Mouse (Mus musculus): ENCODE measurements at regions not wholly inside any gene's neighbourhood (a gene's known extent, or its start where the extent isn't known, plus 50 kb on each side); places are given as distances from the start of the nearest gene placed in this dataset.
A peak's percentile ranks its signal among the peaks of the same experiment; 100 is the strongest.

- no peaks in the 10 kb centered on the region for H3K4me1 ChIP-seq (ENCODE audit: control insufficient read depth, insufficient read depth, low read length)
- H3K4me2 ChIP-seq (replicated peaks; ENCODE audit: low read depth, low read length), result no peak overlapping the region
- WGBS, result 38% methylated on average over 4 of the region's 4 CpGs
- no peak overlapping the region for H3K4me3 ChIP-seq (ENCODE audit: low read depth, low read length)
- H3K9ac ChIP-seq (replicated peaks; ENCODE audit: low read depth, low read length), result no peak overlapping the region
- H3K27me3 ChIP-seq (ENCODE audit: control insufficient read depth, insufficient read depth, low read length), result no peaks in the 10 kb centered on the region
- no peak for ATAC-seq (ENCODE audit: insufficient number of reproducible peaks, insufficient read depth, low FRiP score, low read depth)
- no peaks in the 10 kb centered on the region for H3K36me3 ChIP-seq (ENCODE audit: control insufficient read depth, insufficient read depth, low read length)
- no peaks in the 10 kb centered on the region for H3K9me3 ChIP-seq (ENCODE audit: control insufficient read depth, low read depth, low read length)
- no peak overlapping the region for H3K27ac ChIP-seq (ENCODE audit: low read length)
These were observed 347.4 kb upstream of the Ddhd1 start for GRCm38 (mm10) chr14:46005307-46005706.

- 98% methylated on average over 2 of the region's 2 CpGs for WGBS
These were observed 355.3 kb upstream of the Ddhd1 start for GRCm38 (mm10) chr14:46013232-46013631.

DNA sequence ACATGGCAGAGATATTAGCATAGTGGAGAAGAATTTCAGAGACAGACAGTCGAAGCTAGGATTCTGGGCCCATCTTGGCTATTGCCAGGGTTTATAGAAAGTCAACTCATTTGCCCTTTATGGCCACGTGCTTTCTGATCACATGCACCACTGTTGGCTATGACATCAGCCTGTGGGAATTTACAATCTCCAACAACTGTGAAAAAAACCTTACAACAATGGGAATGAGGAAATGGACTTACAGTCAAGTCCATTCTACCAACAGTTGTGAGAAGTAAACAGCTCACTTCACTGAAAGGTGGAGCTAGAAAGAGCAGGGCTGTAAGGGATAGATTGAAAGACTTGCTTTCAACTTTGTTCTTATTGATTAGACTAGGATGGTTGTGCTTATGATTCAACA, 356.1 kb upstream of the Ddhd1 start:
- no peaks in the 10 kb centered on the region for H3K9me3 ChIP-seq (ENCODE audit: control insufficient read depth, low read depth, low read length)
- 73% methylated on average over 2 of the region's 2 CpGs for WGBS
- no peak for ATAC-seq (ENCODE audit: insufficient number of reproducible peaks, insufficient read depth, low FRiP score, low read depth)

More at GRCm38 (mm10) chr14:46013232-46013631, 355.3 kb upstream of the Ddhd1 start:
- no peak for ATAC-seq (ENCODE audit: insufficient number of reproducible peaks, insufficient read depth, low FRiP score, low read depth)
- no peak overlapping the region for H3K4me2 ChIP-seq (replicated peaks; ENCODE audit: low read depth, low read length)
- no peaks in the 10 kb centered on the region for H3K27me3 ChIP-seq (ENCODE audit: control insufficient read depth, insufficient read depth, low read length)
- no peak overlapping the region for H3K9ac ChIP-seq (replicated peaks; ENCODE audit: low read depth, low read length)
- peaks cover 9% of the 10 kb centered on the region; the same call in 1 of the 2 replicates for H3K4me1 ChIP-seq (ENCODE audit: control insufficient read depth, insufficient read depth, low read length)
- no peak overlapping the region for H3K4me3 ChIP-seq (ENCODE audit: low read depth, low read length)
- no peaks in the 10 kb centered on the region for H3K9me3 ChIP-seq (ENCODE audit: control insufficient read depth, low read depth, low read length)
- no peak overlapping the region for H3K27ac ChIP-seq (ENCODE audit: low read length)
- H3K36me3 ChIP-seq (ENCODE audit: control insufficient read depth, insufficient read depth, low read length), result no peaks in the 10 kb centered on the region

GRCm38 (mm10) chr14:46015682-46016400, 357.9 kb upstream of the Ddhd1 start:
- ATAC-seq (ENCODE audit: insufficient number of reproducible peaks, insufficient read depth, low FRiP score, low read depth), result no peak
- WGBS, result 72% methylated on average over 6 of the region's 6 CpGs

More for the DNA sequence above, 356.1 kb upstream of the Ddhd1 start:
- no peaks in the 10 kb centered on the region for H3K36me3 ChIP-seq (ENCODE audit: control insufficient read depth, insufficient read depth, low read length)
- no peaks in the 10 kb centered on the region for H3K27me3 ChIP-seq (ENCODE audit: control insufficient read depth, insufficient read depth, low read length)
- H3K9ac ChIP-seq (replicated peaks; ENCODE audit: low read depth, low read length), result no peak overlapping the region
- H3K4me1 ChIP-seq (ENCODE audit: control insufficient read depth, insufficient read depth, low read length), result peaks cover 13% of the 10 kb centered on the region; the same call in 1 of the 2 replicates
- no peak overlapping the region for H3K4me2 ChIP-seq (replicated peaks; ENCODE audit: low read depth, low read length)
- no peak overlapping the region for H3K27ac ChIP-seq (ENCODE audit: low read length)
- H3K4me3 ChIP-seq (ENCODE audit: low read depth, low read length), result no peak overlapping the region

DNA sequence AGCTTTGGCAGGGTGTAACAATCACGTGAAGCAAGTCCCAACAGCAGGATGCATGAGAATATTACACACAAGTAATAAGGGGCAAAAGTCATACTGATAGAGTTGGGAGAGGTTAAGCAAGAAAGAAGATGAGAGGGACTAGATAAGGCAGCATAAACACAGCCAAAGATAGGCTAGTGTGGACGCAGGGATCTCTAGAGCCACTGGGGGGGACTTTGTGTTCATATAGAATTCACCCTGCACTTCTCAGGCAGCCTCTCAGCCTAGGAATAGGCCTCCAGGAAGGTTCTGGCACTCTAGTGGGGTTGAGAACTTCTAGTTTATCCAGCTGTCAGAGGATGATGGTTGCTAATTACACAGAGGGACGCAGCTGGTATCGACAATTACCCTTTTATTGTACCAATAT, 358.8 kb upstream of the Ddhd1 start:
- no peak overlapping the region for H3K4me2 ChIP-seq (replicated peaks; ENCODE audit: low read depth, low read length)
- peaks cover 18% of the 10 kb centered on the region; the same call in 1 of the 2 replicates for H3K4me1 ChIP-seq (ENCODE audit: control insufficient read depth, insufficient read depth, low read length)
- no peak overlapping the region for H3K9ac ChIP-seq (replicated peaks; ENCODE audit: low read depth, low read length)
- H3K27ac ChIP-seq (ENCODE audit: low read length), result peak overlapping the region; percentile 82
- 35% methylated on average over 4 of the region's 4 CpGs for WGBS
- no peaks in the 10 kb centered on the region for H3K36me3 ChIP-seq (ENCODE audit: control insufficient read depth, insufficient read depth, low read length)
- no peaks in the 10 kb centered on the region for H3K9me3 ChIP-seq (ENCODE audit: control insufficient read depth, low read depth, low read length)
- no peaks in the 10 kb centered on the region for H3K27me3 ChIP-seq (ENCODE audit: control insufficient read depth, insufficient read depth, low read length)
- no peak for ATAC-seq (ENCODE audit: insufficient number of reproducible peaks, insufficient read depth, low FRiP score, low read depth)
- H3K4me3 ChIP-seq (ENCODE audit: low read depth, low read length), result no peak overlapping the region

More at GRCm38 (mm10) chr14:46015682-46016400, 357.9 kb upstream of the Ddhd1 start:
- Histone ChIP-seq H3K9me3 (ENCODE audit: control insufficient read depth, low read depth, low read length) (no peaks in the 10 kb centered on the region), H3K4me2 (replicated peaks; ENCODE audit: low read depth, low read length) (no peak overlapping the region), H3K27me3 (ENCODE audit: control insufficient read depth, insufficient read depth, low read length) (no peaks in the 10 kb centered on the region), H3K4me1 (ENCODE audit: control insufficient read depth, insufficient read depth, low read length) (peaks cover 18% of the 10 kb centered on the region; the same call in 1 of the 2 replicates), H3K9ac (replicated peaks; ENCODE audit: low read depth, low read length) (no peak overlapping the region), H3K27ac (ENCODE audit: low read length) (peak overlapping the region; percentile 82; the same call in 1 of the 2 replicates), H3K36me3 (ENCODE audit: control insufficient read depth, insufficient read depth, low read length) (no peaks in the 10 kb centered on the region), H3K4me3 (ENCODE audit: low read depth, low read length) (no peak overlapping the region)

- Histone ChIP-seq H3K4me2 (replicated peaks; ENCODE audit: low read depth, low read length) (no peak overlapping the region), H3K9ac (replicated peaks; ENCODE audit: low read depth, low read length) (no peak overlapping the region), H3K4me1 (ENCODE audit: control insufficient read depth, insufficient read depth, low read length) (peaks cover 18% of the 10 kb centered on the region; the same call in 1 of the 2 replicates), H3K27me3 (ENCODE audit: control insufficient read depth, insufficient read depth, low read length) (no peaks in the 10 kb centered on the region), H3K9me3 (ENCODE audit: control insufficient read depth, low read depth, low read length) (no peaks in the 10 kb centered on the region), H3K27ac (ENCODE audit: low read length) (peak overlapping the region; percentile 82; the same call in 1 of the 2 replicates), H3K36me3 (ENCODE audit: control insufficient read depth, insufficient read depth, low read length) (no peaks in the 10 kb centered on the region), H3K4me3 (ENCODE audit: low read depth, low read length) (no peak overlapping the region)
- WGBS, result 13% methylated on average over 3 of the region's 3 CpGs
- ATAC-seq (ENCODE audit: insufficient number of reproducible peaks, insufficient read depth, low FRiP score, low read depth), result no peak
These were observed 359.3 kb upstream of the Ddhd1 start for GRCm38 (mm10) chr14:46017286-46017685.

GRCm38 (mm10) chr14:46017976-46018375, 360.0 kb upstream of the Ddhd1 start:
- no peaks in the 10 kb centered on the region for H3K9me3 ChIP-seq (ENCODE audit: control insufficient read depth, low read depth, low read length)
- peaks cover 18% of the 10 kb centered on the region; the same call in 1 of the 2 replicates for H3K4me1 ChIP-seq (ENCODE audit: control insufficient read depth, insufficient read depth, low read length)
- no peaks in the 10 kb centered on the region for H3K27me3 ChIP-seq (ENCODE audit: control insufficient read depth, insufficient read depth, low read length)
- H3K9ac ChIP-seq (replicated peaks; ENCODE audit: low read depth, low read length), result no peak overlapping the region
- ATAC-seq (ENCODE audit: insufficient number of reproducible peaks, insufficient read depth, low FRiP score, low read depth), result no peak
- WGBS, result 73% methylated on average over 6 of the region's 6 CpGs
- no peak overlapping the region for H3K4me3 ChIP-seq (ENCODE audit: low read depth, low read length)
- peak overlapping the region; percentile 56 for H3K27ac ChIP-seq (ENCODE audit: low read length)
- H3K36me3 ChIP-seq (ENCODE audit: control insufficient read depth, insufficient read depth, low read length), result no peaks in the 10 kb centered on the region
- H3K4me2 ChIP-seq (replicated peaks; ENCODE audit: low read depth, low read length), result no peak overlapping the region

- no peak overlapping the region for H3K9ac ChIP-seq (replicated peaks; ENCODE audit: low read depth, low read length)
- H3K9me3 ChIP-seq (ENCODE audit: control insufficient read depth, low read depth, low read length), result no peaks in the 10 kb centered on the region
- peak overlapping the region; percentile 80; the same call in 1 of the 2 replicates for H3K27ac ChIP-seq (ENCODE audit: low read length)
- peaks cover 18% of the 10 kb centered on the region; the same call in 1 of the 2 replicates for H3K4me1 ChIP-seq (ENCODE audit: control insufficient read depth, insufficient read depth, low read length)
- H3K27me3 ChIP-seq (ENCODE audit: control insufficient read depth, insufficient read depth, low read length), result no peaks in the 10 kb centered on the region
- H3K36me3 ChIP-seq (ENCODE audit: control insufficient read depth, insufficient read depth, low read length), result no peaks in the 10 kb centered on the region
- H3K4me3 ChIP-seq (ENCODE audit: low read depth, low read length), result no peak overlapping the region
- ATAC-seq (ENCODE audit: insufficient number of reproducible peaks, insufficient read depth, low FRiP score, low read depth), result peak; percentile 60; the same call in 1 of the 2 replicates
- no peak overlapping the region; the same call in 1 of the 2 replicates for H3K4me2 ChIP-seq (replicated peaks; ENCODE audit: low read depth, low read length)
- WGBS, result 31% methylated on average over 14 of the region's 14 CpGs
These were observed 359.8 kb upstream of the Gm15217 start for GRCm38 (mm10) chr14:46019240-46020025.

All from stomach, embryonic 14.5 days (tissue).